Mouse (Mus musculus): ENCODE results near the gene Apon.
A peak's percentile ranks its signal among the peaks of the same experiment; 100 is the strongest.
"Not testable (repeated sequence)": the region's sequence is repeated elsewhere in the genome, so short reads cannot be mapped to it uniquely, and the experiment has no call there.

The Apon gene

GRCm38 (mm10) chr10:128253677-128254255, at the start of gene Apon:
Gene Apon, plus strand, starts transcription at chr10:128254096.
- DNase-seq (ENCODE audit: low spot score) = no peak

GRCm38 (mm10) chr10:128204941-128205340, 49.0 kb upstream of the Apon start:
- DNase-seq (ENCODE audit: low spot score) = no peak

GRCm38 (mm10) chr10:128208326-128208725, 45.6 kb upstream of the Apon start:
- no peak for DNase-seq (ENCODE audit: low spot score)

DNA sequence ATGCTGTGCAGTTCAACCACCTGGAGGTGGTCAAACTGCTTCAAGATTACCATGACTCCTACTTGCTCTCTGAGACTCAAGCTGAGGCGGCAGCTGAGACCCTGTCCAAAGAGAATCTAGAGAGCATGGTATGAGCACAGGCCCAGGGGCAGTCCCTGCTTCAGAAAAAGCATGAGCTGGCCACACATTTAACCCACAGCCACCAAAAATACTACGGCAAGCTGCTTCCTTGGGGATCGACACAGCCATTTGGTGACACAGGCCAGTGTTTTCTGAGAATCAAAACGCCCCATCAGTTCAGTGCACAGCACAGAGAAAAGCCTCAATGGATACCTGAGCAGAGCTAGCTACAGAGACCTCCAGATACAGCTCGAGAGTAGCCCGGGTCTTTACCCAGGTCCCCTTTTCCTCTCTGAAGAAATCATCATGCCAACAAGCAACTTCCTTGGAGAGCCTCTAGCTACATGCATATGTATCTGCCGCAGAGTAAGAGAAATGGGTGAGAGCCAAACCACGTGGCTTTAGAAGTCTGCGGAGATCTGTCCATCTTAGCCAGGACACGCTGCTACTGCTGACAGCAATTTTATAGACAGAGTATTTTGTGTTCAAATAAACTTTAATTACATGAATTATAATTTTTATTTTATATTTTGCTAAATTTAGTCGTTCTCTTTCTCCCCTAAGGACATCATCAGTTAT, 44.4 kb upstream of the Apon start:
- no peak for DNase-seq (ENCODE audit: low spot score)

DNA sequence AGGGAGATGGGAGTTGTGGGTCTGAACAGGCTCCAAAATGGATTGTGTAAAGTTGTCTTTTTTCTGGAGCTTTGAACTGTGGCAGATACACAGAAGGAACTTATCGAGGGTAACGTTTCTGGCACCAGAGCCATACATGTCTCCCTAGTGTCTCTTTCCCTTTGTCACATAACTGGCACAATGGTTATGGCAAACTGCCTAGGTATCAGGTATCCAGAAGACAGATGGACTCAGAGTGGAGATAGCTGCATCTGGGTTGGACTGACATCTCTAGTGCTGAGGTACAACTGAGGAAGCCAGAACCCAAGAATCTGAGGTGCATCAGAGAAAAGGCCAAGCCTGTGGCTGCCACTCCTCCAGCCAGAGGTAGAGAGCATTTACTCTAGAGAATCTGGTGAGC, 43.8 kb upstream of the Apon start:
- DNase-seq (ENCODE audit: low spot score) = no peak

DNA sequence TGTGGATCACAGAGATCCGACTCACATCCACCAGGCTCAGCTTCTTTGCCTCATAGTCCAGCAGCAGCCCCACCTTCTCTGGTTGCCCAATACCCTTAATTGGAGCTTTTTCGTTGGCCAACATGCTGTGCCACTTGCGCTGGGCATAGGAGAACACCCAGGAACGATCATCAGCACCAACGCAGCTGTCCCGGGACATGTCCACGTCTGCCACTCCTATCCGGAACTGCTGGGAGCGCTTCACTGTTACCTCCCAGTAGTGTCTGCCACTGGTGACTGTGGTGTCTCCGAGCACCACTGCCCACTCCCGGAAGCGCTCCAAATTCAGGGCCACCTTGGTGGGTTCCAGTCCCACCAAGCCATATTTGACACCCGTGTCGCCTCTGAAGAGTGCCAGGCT, 42.9 kb upstream of the Apon start:
- no peak for DNase-seq (ENCODE audit: low spot score)

DNA sequence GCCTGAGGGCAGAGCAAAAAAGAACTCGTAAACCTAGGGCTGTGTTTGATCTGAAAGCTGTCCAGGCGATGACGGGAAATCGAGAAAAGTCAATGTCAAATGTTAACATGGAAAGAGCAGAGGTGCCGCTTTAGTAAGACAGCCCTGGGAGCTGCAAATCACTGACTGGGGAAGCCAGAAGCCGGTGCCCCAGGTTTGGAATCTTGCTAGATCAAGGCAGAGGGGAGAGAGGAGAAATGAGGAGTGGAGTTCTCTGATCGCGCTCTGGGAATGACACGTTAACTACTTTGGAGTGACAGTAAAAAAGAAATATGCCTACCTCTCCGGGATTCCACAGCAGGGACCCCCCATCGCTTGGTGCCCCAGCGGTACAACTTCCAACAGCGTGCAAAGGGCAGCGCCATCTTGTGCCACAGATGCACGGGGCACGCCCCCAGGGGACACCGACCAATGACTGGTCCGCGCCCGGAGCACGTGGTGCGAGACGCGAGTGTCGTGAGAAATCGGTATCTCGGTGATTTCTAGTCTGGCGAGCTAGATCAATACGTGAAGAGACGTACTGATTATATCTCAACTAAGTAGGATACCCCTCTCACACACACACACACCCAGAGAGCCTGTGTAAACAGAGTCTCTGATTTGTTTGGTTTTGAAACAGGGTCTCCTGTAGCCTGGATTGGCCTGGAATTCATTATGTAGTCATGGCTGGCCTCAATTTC, 42.3 kb upstream of the Apon start, which contains the start of gene Spryd4:
Spryd4 (minus strand) TSS at position 418 of the 719 bp plus-strand sequence.
- peak; percentile 82 for DNase-seq (ENCODE audit: low spot score)

DNA sequence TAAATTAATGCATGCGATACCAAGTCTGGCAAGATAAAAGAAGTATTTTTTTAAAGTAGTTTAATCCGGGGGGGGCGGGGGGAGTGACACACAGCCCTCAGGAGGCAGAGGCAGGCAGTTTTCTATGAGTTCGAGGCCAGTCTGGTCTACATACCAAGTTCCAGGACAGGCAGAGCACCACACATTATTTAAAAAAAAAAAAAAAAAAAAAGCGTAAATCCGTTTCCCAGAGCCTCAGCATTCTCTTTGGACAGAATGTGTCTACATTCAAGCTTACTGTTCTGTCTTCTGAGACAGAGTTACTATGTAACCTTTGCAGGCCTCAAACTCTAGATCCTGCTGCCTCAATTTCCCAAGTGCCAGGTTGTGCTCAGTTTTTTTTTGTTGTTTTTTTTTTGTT, 41.7 kb upstream of the Apon start:
- no peak for DNase-seq (ENCODE audit: low spot score)

DNA sequence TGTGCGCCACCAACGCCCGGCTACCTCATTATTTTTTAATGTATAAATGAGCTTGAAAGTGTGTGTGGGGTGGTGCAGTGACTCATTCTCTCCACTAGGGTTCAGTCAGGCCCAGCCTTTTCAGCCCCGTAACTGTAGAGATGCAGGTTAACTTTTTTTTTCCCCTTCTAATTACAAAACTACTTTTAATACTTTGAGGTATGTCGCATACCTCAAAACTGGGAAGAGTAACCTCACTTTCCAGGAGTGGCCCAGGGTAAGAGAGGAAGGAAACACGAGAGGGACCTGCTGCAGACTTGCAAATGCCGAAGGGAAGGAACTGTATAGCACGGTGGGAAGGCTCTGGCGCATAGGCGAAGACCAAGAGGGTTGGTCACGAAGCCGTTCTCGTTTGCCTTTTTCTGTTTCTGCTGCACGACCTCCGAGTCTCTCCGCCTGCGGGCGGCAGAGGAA, 41.0 kb upstream of the Apon start:
- DNase-seq (ENCODE audit: low spot score) = peak; percentile 46

- DNase-seq (ENCODE audit: low spot score) = not testable (repeated sequence)
Observed at GRCm38 (mm10) chr10:128214112-128214511, 39.8 kb upstream of the Apon start.

DNA sequence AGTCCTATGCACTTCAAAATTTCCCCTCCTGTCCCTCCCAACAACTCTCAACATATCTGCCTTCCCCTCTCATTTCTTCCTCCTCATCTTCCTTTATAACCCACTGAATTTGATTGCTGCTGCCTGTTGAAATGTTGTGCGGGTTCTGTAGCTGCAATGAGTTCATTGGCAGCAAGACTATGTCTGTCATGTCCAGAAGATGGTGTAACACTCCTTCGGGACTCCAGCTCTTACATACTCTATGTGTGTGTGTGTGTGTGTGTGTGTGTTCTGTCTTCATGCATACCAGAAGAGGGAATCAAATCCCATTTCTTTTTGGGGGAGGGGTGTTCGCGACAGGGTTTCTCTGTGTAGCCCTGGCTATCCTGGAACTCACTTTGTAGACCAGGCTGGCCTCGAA, 38.9 kb upstream of the Apon start:
- no peak for DNase-seq (ENCODE audit: low spot score)

GRCm38 (mm10) chr10:128218387-128219117, 35.3 kb upstream of the Apon start:
- no peak for DNase-seq (ENCODE audit: low spot score)

DNA sequence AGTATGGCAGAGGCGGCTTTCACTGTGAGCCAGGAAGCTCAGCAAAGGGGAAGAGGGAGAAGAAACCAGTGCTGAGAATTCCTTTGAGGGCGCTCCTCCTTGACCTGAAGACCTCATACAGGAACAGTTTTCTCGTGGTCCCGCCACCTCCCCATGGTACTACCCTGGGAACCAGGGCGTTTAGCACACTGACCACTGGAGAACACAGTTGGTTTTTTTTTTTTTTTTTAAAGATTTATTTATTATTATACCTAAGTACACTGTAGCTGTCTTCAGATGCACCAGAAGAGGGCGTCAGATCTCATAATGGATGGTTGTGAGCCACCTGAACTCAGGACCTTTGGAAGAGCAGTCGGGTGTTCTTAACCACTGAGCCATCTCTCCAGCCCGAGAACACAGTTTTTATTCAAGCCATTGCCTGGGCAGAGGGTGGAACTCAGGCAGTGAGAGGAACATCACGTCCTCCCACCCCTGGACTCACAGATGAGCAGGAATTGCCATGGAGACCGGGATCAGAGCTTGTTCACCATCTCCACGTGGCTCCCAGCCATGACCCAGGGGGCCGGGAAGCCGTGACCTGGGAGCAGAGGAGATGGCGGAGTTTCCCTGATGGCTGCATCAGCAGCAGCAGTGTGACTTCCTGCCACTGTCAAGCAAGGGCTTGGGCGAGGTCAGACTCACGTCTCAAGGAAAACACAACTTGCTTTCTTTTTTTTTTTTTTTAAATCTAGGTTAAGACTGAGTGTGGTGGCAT, 32.2 kb upstream of the Apon start:
- no peak for DNase-seq (ENCODE audit: low spot score)

DNA sequence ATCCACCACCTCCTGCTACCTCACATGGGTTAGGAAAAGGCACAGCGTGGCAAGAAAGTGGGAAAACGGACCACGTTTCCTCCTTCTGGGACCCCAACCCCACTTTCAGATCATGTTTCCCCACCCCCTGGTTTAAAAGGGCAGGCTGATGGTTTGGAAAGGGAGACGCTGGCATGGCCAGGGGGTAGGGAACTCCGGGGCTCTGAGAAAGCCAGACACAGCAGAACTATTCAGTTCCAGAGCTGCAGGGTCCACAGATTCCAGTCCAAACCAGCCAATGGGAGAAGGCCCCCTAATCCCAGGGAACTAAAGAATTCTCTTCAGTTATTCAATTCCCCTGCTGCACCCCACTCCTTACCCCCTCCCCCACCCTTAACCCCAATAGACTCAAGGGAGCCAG, 28.8 kb upstream of the Apon start:
- DNase-seq (ENCODE audit: low spot score) = no peak

- no peak for DNase-seq (ENCODE audit: low spot score)
Observed at GRCm38 (mm10) chr10:128225538-128225937, 28.4 kb upstream of the Apon start, which contains the start of gene Mip. Gene Mip, plus strand, starts transcription at chr10:128225838.

DNA sequence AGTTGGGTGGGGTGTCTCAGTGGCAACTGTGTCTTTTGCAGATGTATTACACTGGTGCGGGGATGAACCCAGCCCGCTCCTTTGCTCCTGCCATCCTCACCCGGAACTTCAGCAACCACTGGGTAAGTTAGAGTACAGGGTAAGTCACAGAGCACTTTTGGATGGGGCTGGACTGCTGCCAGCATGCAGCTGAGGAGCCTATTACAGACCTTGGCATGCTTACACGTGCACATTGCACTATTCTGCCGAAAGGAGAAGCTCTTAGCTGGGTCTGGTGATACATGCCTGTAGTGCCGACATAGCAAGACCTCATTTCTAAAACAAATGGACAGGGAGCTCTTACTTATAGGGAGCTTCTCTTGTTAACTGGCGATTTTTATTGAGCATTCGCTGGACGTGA, 26.3 kb upstream of the Apon start:
- no peak for DNase-seq (ENCODE audit: low spot score)

DNA sequence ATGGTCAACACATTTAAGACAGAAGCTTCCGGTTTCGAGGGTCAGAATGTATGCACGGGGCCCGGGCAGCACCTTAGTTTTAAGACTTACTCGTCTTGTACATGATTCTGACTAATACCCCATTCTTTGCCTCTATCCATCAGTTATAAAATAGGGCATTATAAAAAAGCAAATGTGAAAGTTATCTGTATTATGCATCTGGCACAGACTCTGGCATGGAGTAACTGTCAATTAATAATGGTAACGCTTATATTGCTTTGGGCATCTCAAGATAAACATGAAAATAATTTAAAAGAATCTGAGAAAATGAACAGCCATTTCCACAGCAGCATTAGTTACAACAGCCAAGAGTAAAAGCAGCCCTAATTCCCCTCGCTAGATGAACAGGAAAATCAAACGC, 25.9 kb upstream of the Apon start:
- no peak for DNase-seq (ENCODE audit: low spot score)

- no peak for DNase-seq (ENCODE audit: low spot score)
Observed at GRCm38 (mm10) chr10:128230582-128230981, 23.3 kb upstream of the Apon start.

DNA sequence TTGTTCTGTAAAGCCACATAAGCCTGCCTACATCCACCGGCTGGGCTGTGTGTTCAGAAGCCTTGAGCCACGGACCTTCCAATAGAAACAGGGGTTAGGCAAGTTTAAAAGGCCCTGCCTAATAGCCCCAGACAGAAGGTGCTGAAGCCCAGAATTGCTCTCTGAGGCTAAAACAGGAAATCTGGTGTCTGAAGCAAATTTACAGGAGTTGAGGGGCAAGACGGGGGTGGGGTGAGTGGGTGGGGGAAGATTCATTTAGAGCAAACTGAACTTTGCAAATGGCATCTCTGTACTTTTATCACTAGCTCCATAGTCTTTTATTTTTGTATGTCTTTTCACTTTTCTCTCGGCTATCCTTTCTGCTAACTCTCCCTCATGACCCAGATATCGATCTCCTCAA, 22.8 kb upstream of the Apon start:
- DNase-seq (ENCODE audit: low spot score) = no peak

DNA sequence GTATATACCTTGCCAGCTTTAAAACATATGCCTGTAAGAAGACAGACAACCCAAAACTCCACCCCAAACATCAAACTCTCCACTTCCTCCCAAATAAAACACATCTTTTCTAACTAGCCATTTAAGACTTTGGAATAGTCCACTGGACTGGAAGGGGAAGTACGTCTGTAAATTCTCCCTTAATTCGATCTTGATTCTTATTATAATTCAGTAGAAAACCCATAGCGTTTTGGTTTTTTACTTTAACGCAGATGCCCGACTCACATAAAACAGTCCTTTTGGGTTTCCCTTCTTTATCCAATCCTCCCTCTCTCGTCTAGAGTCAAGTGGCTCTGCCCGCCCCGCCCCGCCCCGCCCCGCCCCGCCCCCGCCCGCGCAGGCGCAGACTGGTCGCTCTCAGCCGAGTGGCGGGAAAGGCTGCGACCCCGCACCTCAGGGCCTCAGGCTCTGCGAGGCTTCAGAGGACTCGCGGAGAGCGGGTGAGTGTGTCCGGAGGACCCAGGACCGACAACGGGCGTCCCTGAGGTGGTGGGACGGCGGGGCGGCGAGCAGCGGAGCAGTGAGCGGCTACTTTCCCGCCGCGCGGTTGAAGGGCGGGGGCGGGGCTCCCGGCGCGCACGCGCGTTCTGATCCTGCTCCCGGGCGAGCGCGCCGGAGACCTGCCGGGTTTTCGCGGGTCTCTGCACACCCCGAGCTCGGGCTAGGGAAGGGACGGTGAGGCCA, 22.0 kb upstream of the Apon start, which contains the start of gene Timeless:
Timeless (plus strand) TSS at position 369 of the 723 bp plus-strand sequence.
- DNase-seq (ENCODE audit: low spot score) = peak; percentile 83

- peak; percentile 41 for DNase-seq (ENCODE audit: low spot score)
Observed at GRCm38 (mm10) chr10:128232420-128232985, 21.4 kb upstream of the Apon start.
